Mouse (Mus musculus): Measurements from ENCODE around the gene Spem2. TPM values are rescaled to one million over a fixed set of nuclear protein-coding genes. Genes with fewer than 3 reads are reported as not detected.
A peak's percentile ranks its signal among the peaks of the same experiment; 100 is the strongest.

The Spem2 gene
- polyA plus RNA-seq, 1 experiment from 2014 or later = not detected

GRCm38 (mm10) chr11:69828832-69829231 lies 10.6 kb upstream of the Spem2 start:
- peaks cover 61% of the 10 kb centered on the region for H3K36me3 ChIP-seq

GRCm38 (mm10) chr11:69823456-69823855 lies 5.2 kb upstream of the Spem2 start:
- no peaks in the 10 kb centered on the region for H3K27me3 ChIP-seq (ENCODE audit: low read depth, poor library complexity, severe bottlenecking)
- H3K4me1 ChIP-seq = peaks cover 12% of the 10 kb centered on the region
- peaks cover 4% of the 10 kb centered on the region; the same call in 1 of the 2 replicates for H3K9me3 ChIP-seq (replicated peaks)
- WGBS = 82% methylated on average over 2 of the region's 2 CpGs
- no peak overlapping the region for H3K27ac ChIP-seq
- peaks cover 38% of the 10 kb centered on the region for H3K36me3 ChIP-seq
- no peak overlapping the region for H3K4me3 ChIP-seq
- DNase-seq (ENCODE audit: low spot score) = no peak

More at GRCm38 (mm10) chr11:69828832-69829231, 10.6 kb upstream of the Spem2 start:
- H3K4me3 ChIP-seq = peak overlapping the region; percentile 15; the same call in 1 of the 2 replicates
- H3K4me1 ChIP-seq = peaks cover 33% of the 10 kb centered on the region
- DNase-seq (ENCODE audit: low spot score) = no peak
- WGBS = 75% methylated on average over 5 of the region's 5 CpGs
- H3K27ac ChIP-seq = peak overlapping the region; percentile 61
- H3K9me3 ChIP-seq (replicated peaks) = peaks cover 4% of the 10 kb centered on the region; the same call in 1 of the 2 replicates
- peaks cover 20% of the 10 kb centered on the region for H3K27me3 ChIP-seq (ENCODE audit: low read depth, poor library complexity, severe bottlenecking)

- H3K4me3 ChIP-seq = no peak within 1 kb of the TSS
- H3K27ac ChIP-seq = no peak within 1 kb of the TSS
- WGBS = 85% methylated on average over 3 of the region's 3 CpGs
- peaks cover 24% of the 10 kb centered on the region for H3K36me3 ChIP-seq
- no peaks in the 10 kb centered on the region for H3K27me3 ChIP-seq (ENCODE audit: low read depth, poor library complexity, severe bottlenecking)
- no peak for DNase-seq (ENCODE audit: low spot score)
- peaks cover 4% of the 10 kb centered on the region; the same call in 1 of the 2 replicates for H3K9me3 ChIP-seq (replicated peaks)
- H3K4me1 ChIP-seq = peaks cover 9% of the 10 kb centered on the region
Measured at GRCm38 (mm10) chr11:69822080-69822479, 3.8 kb upstream of the Spem2 start, which contains the start of gene Spem1. TSS of gene Spem1 (minus strand) at chr11:69822180.

- Histone ChIP-seq H3K4me1 (peaks cover 4% of the 10 kb centered on the region; the same call in 1 of the 2 replicates), H3K36me3 (no peaks in the 10 kb centered on the region), H3K27me3 (ENCODE audit: low read depth, poor library complexity, severe bottlenecking) (no peaks in the 10 kb centered on the region), H3K9me3 (replicated peaks) (no peaks in the 10 kb centered on the region), H3K27ac (no peak overlapping the region), H3K4me3 (no peak overlapping the region)
- 89% methylated on average over 8 of the region's 8 CpGs for WGBS
- no peak for DNase-seq (ENCODE audit: low spot score)
Measured at GRCm38 (mm10) chr11:69818871-69819270, 606 bp upstream of the Spem2 start.

- Histone ChIP-seq H3K4me3 (no peak overlapping the region), H3K4me1 (no peaks in the 10 kb centered on the region), H3K27ac (no peak overlapping the region), H3K36me3 (no peaks in the 10 kb centered on the region), H3K9me3 (replicated peaks) (no peaks in the 10 kb centered on the region), H3K27me3 (ENCODE audit: low read depth, poor library complexity, severe bottlenecking) (no peaks in the 10 kb centered on the region)
- 95% methylated on average over 12 of the region's 12 CpGs for WGBS
- DNase-seq (ENCODE audit: low spot score) = no peak
Measured at GRCm38 (mm10) chr11:69816520-69816919, 1.7 kb downstream of the Spem2 start.

GRCm38 (mm10) chr11:69815155-69815554 lies 3.1 kb downstream of the Spem2 start, which contains the start of gene Gm39566:
TSS of gene Gm39566 (minus strand) at chr11:69815298.
- Histone ChIP-seq H3K4me3 (no peak within 1 kb of the TSS), H3K27me3 (ENCODE audit: low read depth, poor library complexity, severe bottlenecking) (no peaks in the 10 kb centered on the region), H3K4me1 (no peaks in the 10 kb centered on the region), H3K27ac (no peak within 1 kb of the TSS), H3K36me3 (no peaks in the 10 kb centered on the region), H3K9me3 (replicated peaks) (no peaks in the 10 kb centered on the region)
- WGBS = 57% methylated on average over 10 of the region's 10 CpGs
- no peak for DNase-seq (ENCODE audit: low spot score)

GRCm38 (mm10) chr11:69810280-69810679 lies 8.0 kb downstream of the Spem2 start:
- H3K4me1 ChIP-seq = no peaks in the 10 kb centered on the region
- H3K9me3 ChIP-seq (replicated peaks) = no peaks in the 10 kb centered on the region
- no peak for DNase-seq (ENCODE audit: low spot score)
- no peak overlapping the region for H3K27ac ChIP-seq
- H3K27me3 ChIP-seq (ENCODE audit: low read depth, poor library complexity, severe bottlenecking) = peaks cover 29% of the 10 kb centered on the region
- no peaks in the 10 kb centered on the region for H3K36me3 ChIP-seq
- H3K4me3 ChIP-seq = no peak overlapping the region

GRCm38 (mm10) chr11:69807641-69808040 lies 10.6 kb downstream of the Spem2 start:
- DNase-seq (ENCODE audit: low spot score) = no peak
- WGBS = 84% methylated on average over 2 of the region's 2 CpGs
- Histone ChIP-seq H3K36me3 (no peaks in the 10 kb centered on the region), H3K27ac (no peak overlapping the region), H3K4me3 (no peak overlapping the region), H3K4me1 (peaks cover 25% of the 10 kb centered on the region), H3K9me3 (replicated peaks) (no peaks in the 10 kb centered on the region), H3K27me3 (ENCODE audit: low read depth, poor library complexity, severe bottlenecking) (peaks cover 55% of the 10 kb centered on the region)

GRCm38 (mm10) chr11:69806378-69806777 lies 11.9 kb downstream of the Spem2 start:
- H3K4me3 ChIP-seq = no peak overlapping the region
- no peak for DNase-seq (ENCODE audit: low spot score)
- peaks cover 68% of the 10 kb centered on the region for H3K27me3 ChIP-seq (ENCODE audit: low read depth, poor library complexity, severe bottlenecking)
- H3K36me3 ChIP-seq = no peaks in the 10 kb centered on the region
- H3K27ac ChIP-seq = no peak overlapping the region
- H3K9me3 ChIP-seq (replicated peaks) = no peaks in the 10 kb centered on the region
- H3K4me1 ChIP-seq = peaks cover 37% of the 10 kb centered on the region
- WGBS = 77% methylated on average over 4 of the region's 4 CpGs

- H3K9me3 ChIP-seq (replicated peaks) = no peaks in the 10 kb centered on the region
- H3K27me3 ChIP-seq (ENCODE audit: low read depth, poor library complexity, severe bottlenecking) = peaks cover 79% of the 10 kb centered on the region
- no peak within 1 kb of the TSS for H3K27ac ChIP-seq
- no peak for DNase-seq (ENCODE audit: low spot score)
- 6% methylated on average over 29 of the region's 29 CpGs for WGBS
- H3K36me3 ChIP-seq = no peaks in the 10 kb centered on the region
- H3K4me1 ChIP-seq = peaks cover 48% of the 10 kb centered on the region
- H3K4me3 ChIP-seq = peak within 1 kb of the TSS; percentile 62
Measured at GRCm38 (mm10) chr11:69804972-69805909, 13.0 kb downstream of the Spem2 start, which contains the start of gene Tmem102. TSS of gene Tmem102 (minus strand) at chr11:69805624.

GRCm38 (mm10) chr11:69804652-69804940 lies 13.7 kb downstream of the Spem2 start:
- H3K4me1 ChIP-seq = peaks cover 54% of the 10 kb centered on the region
- H3K4me3 ChIP-seq = peak overlapping the region; percentile 62
- H3K27me3 ChIP-seq (ENCODE audit: low read depth, poor library complexity, severe bottlenecking) = peaks cover 86% of the 10 kb centered on the region
- 5% methylated on average over 12 of the region's 12 CpGs for WGBS
- no peak overlapping the region for H3K27ac ChIP-seq
- peak; percentile 43 for DNase-seq (ENCODE audit: low spot score)
- no peaks in the 10 kb centered on the region for H3K9me3 ChIP-seq (replicated peaks)
- H3K36me3 ChIP-seq = no peaks in the 10 kb centered on the region

- peaks cover 91% of the 10 kb centered on the region for H3K27me3 ChIP-seq (ENCODE audit: low read depth, poor library complexity, severe bottlenecking)
- peaks cover 60% of the 10 kb centered on the region for H3K4me1 ChIP-seq
- H3K27ac ChIP-seq = peak overlapping the region; percentile 57
Measured at GRCm38 (mm10) chr11:69803786-69804651, 14.2 kb downstream of the Spem2 start.

More at GRCm38 (mm10) chr11:69803786-69804651, 14.2 kb downstream of the Spem2 start:
- H3K9me3 ChIP-seq (replicated peaks) = no peaks in the 10 kb centered on the region
- no peaks in the 10 kb centered on the region for H3K36me3 ChIP-seq
- DNase-seq (ENCODE audit: low spot score) = peak; percentile 78
- 1% methylated on average over 60 of the region's 60 CpGs for WGBS
- H3K4me3 ChIP-seq = peak overlapping the region; percentile 62

All from limb, embryonic 10.5 days (tissue).